ENCODE assay signal across 18 mouse cellular contexts in the genomic region with DNA sequence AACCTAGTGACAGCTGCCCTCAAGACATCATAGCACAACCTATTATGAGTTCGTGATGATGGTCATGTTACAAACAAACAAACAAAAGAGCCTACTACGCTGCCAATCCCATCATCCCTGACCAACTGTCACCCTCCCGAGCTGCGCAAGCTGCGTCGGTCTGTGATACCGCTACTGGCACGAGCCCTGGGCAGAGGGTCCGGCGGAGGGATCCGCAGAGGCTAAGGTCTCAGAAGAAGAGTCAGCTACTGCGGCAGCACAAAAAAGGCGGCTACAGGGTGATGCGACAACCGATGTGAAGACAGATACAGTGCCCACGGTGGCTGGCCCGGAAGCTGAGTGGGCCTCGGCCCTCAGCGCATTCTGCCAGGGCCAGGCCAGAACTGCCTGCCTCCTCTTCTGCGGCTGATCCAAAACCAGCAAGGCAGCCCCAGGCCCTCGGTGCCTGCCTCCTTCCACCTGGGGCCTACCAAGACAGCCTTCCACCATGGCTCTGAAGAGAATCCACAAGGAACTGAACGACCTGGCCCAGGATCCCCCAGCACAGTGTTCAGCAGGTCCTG. TPM values are rescaled to one million over a fixed set of nuclear protein-coding genes. Genes with fewer than 3 reads are reported as not detected.
"Had no signal": no experiment of that assay in that cellular context is flagged by ENCODE, and none has a peak within 500 bp of the region (broad histone marks: within the 10 kb centered on the region; RNA-seq: fewer than 3 reads in every experiment).

A gene (plus strand): TSS at position 102 of the 563 bp plus-strand sequence.

- H3K4me3 ChIP-seq: intestine, embryonic 15.5 days; left cerebral cortex, adult 2 months; limb, embryonic 15.5 days; midbrain, embryonic 12.5 days; neural tube, embryonic 13.5 days had no signal

- H3K4me2 ChIP-seq: intestine, embryonic 15.5 days; limb, embryonic 15.5 days; midbrain, embryonic 12.5 days; neural tube, embryonic 13.5 days had no signal

- H3K9me3 ChIP-seq: intestine, embryonic 15.5 days had no signal

- H3K4me1 ChIP-seq: intestine, embryonic 15.5 days; limb, embryonic 15.5 days; midbrain, embryonic 12.5 days; neural tube, embryonic 13.5 days had no signal

- DNase-seq: kidney, adult 18-20 months; kidney, postnatal 10 days; lung, adult 18-20 months; retina, postnatal 1 day; right cerebral cortex, postnatal 4 days; spleen, adult 18-20 months; thymus, adult 2 months; thymus, postnatal 25 days had no signal

- ATAC-seq: intestine, embryonic 15.5 days; midbrain, embryonic 16.5 days had no signal

- H3K27me3 ChIP-seq: intestine, embryonic 15.5 days; limb, embryonic 15.5 days; midbrain, embryonic 12.5 days; neural tube, embryonic 13.5 days had no signal

- H3K9ac ChIP-seq: intestine, embryonic 15.5 days; limb, embryonic 15.5 days; midbrain, embryonic 12.5 days; neural tube, embryonic 13.5 days had no signal

- H3K27ac ChIP-seq: intestine, embryonic 15.5 days; left cerebral cortex, adult 2 months; limb, embryonic 15.5 days; midbrain, embryonic 12.5 days; neural tube, embryonic 13.5 days had no signal

RNA-seq across cellular contexts. Expression of the gene that starts here (rescaled TPM):
- total RNA-seq: layer of hippocampus, postnatal 25 days; left cerebral cortex, adult 2 months; left cerebral cortex, postnatal 25 days; megakaryocyte-erythroid progenitor cell, adult 5-6 weeks had no signal
- polyA plus RNA-seq: intestine, embryonic 15.5 days; limb, embryonic 15.5 days; neural tube, embryonic 13.5 days; urinary bladder, adult 2 months had no signal
